Mouse (Mus musculus) skeletal muscle tissue, adult 2 months (tissue): ENCODE measurements at regions not wholly inside any gene's neighbourhood (a gene's known extent, or its start where the extent isn't known, plus 50 kb on each side); places are given as distances from the start of the nearest gene placed in this dataset.
"Not testable (repeated sequence)": the region's sequence is repeated elsewhere in the genome, so short reads cannot be mapped to it uniquely, and the experiment has no call there.

Source experiments
- DNase-seq: peaks from one replicate; pipeline ENCODE4 v3.0.0-alpha.2; 2012; ENCODE audit warnings: low read depth, low spot score

DNA sequence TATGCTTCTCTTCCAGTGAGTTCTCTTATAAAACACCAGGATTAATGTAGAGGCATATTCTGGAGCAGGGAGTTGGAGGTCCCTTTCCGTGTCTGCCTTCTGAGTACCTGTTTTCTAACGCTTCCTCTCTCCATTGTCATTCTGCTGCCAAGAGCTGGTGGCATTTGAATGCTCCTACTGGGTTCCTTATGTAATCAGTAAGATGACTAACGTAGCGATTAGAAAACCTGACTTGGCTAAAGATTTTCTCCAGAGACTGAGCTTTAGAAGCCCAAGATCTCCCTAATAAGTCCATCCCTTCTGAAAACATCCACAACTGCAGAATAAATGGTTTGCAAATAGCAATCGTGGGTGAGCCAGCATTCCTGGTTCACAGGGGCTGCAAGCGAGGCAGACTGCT, 174.5 kb downstream of the Dhx15 start:
- no peak for DNase-seq

DNA sequence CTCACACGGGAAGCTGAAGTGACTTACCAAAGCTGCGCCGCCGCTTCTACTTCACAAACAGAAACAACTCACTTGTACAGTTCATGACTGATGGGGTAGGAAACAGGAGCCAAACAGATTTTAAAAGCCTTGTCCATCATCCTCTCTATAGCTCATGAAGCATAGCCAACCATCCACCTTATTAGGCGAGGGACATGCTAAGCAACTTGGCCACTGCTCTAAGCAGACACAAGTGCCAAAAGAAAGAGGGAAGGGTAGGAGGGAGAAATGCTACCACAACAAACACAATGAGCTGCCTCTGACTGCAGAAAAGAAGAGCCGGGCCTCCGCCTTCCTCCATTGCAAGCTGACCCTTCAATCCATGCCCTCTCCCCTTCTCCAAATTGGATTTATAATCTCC, 179.9 kb downstream of the Dhx15 start:
- no peak for DNase-seq

- no peak for DNase-seq
Measured at GRCm38 (mm10) chr5:52008942-52009341, 181.4 kb downstream of the Dhx15 start.

DNA sequence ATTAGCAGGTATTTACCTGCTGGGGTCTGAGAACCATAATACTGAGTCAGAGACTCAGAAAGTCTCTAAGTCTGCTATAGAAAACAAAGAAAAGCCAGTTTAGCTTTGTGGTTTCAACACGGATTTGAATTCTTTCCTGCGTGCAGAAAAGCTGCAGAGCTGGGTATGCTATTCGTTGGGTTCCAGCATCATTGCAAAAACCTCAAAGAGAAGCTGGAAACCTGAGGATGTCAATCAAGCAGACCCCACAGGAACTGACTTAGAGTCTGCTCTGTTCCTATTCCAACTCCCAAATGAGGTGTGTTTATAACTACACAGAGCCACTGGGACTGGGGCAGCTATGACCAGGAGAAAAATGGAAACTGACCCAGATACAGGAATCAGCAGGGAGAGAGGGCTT, 183.5 kb downstream of the Dhx15 start:
- DNase-seq = no peak

DNA sequence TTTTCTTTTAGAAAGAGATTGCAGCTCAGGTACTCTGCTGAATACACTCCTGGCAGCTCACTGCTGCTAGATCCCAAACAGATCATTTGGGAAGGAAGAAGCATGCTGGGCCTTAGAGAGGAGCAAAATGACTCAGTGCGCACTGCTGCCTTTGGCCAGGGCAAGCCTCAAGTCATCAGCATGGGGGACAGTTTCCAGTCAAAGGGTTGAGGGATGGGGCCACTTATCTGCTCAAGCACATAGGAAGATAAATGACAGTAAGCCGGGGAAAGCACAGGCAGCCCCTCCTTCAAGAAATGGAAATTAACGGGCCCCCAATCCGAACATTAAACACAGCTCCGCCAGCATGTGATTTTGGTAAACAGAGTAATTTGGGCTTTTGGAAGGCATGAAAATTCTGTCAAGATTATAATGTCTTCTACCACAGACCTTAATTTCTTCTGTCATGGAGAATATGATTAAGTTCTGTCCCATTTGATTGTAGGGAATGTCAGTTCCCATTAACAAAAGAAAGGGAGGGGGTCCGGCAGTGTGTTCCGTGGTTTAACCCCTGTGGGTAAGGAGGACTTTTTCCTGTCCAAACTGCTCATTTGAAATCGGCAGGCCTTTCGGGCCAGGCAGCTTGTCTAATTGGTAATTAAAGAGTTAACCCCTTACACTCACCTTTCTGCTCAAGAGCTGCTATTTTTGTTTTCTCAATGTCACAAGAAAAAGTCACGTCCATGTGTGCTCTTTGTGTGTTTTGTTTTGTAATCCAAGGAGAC, 199.3 kb downstream of the Dhx15 start:
- DNase-seq = no peak

DNA sequence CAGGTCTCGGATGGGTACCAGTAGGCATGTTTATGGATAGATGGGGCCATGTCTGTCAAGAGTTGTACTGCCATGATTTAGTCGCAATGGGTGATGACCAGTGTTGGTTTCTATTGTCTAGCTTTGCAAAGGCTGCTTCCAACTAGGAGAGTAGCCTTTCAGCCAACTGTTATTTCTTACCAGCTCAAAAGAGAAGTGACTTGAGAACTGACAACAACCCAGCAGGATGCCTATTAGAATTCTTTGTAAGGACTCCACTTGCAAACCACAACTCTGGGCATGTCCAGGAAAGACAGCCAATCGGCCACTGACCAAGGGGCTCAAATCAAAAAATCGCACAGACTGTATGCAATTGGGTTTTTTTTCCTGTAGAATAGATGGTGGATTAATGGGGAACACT, 200.9 kb downstream of the Dhx15 start:
- no peak for DNase-seq

- DNase-seq = no peak
Measured at GRCm38 (mm10) chr5:51988913-51989312, 201.4 kb downstream of the Dhx15 start.

- no peak for DNase-seq
Measured at GRCm38 (mm10) chr5:51984966-51985365, 205.3 kb downstream of the Dhx15 start.

DNA sequence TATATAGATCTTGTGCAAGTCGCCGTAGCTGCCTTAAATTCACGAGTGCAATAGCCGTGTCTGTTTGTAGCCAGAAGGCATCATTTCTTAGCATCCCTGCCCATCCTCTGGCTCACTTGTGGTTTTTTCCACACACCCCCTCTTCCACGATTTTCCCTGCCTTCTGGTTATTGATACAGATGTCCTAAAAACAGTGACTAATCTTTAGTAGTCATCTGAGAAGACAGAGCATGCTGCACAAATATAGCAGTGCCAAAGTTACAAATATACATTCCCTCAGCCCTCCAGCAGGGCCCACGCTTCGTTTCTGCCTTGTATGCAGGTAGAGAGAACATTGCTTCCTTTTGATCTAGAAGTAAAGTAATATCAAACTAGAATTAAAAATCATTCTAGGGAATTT, 207.5 kb downstream of the Dhx15 start:
- no peak for DNase-seq

DNA sequence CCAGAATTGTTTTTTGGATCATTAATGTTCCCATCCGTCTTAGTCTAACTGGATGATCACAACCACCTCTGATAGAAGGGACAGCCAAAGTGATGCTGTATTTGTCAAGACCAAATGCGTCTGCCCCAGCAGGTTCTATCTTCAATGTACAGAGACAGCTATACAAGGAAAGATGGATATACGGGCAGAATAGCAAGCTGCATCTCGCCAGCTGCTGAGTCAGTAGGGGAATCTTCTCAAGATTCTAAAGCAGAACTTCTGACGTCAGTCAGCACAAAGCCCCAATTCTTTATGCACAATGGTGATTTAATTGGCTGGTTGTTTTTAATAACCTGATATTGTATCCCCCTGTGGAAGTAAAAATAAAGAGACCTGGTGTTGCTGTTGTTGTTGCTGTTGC, 209.4 kb downstream of the Dhx15 start:
- no peak for DNase-seq

- no peak for DNase-seq
Measured at GRCm38 (mm10) chr5:51952499-51952898, 237.8 kb downstream of the Dhx15 start.

GRCm38 (mm10) chr5:51949996-51950395, 240.3 kb downstream of the Dhx15 start:
- no peak for DNase-seq

DNA sequence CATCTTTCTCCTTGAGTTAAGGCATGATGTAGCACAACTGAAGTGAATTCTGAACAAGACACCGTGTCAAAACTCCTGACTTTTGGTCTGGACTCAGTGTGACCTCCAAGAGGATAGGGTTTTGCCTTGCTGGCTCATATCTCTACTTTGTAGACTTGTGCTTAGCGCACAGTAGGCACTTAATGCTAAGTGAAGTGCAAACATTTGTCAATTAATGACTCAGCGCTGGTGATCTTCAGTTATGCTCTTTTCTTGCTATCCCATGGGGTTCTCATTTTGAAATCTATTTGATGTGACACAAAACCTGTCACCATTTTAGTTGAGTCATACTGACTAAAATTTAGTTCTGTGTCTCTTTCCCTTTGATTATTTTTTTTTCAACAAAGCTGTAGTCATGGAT, 244.3 kb downstream of the Dhx15 start:
- no peak for DNase-seq

GRCm38 (mm10) chr5:51941925-51942291, 248.4 kb downstream of the Dhx15 start:
- DNase-seq = not testable (repeated sequence)

DNA sequence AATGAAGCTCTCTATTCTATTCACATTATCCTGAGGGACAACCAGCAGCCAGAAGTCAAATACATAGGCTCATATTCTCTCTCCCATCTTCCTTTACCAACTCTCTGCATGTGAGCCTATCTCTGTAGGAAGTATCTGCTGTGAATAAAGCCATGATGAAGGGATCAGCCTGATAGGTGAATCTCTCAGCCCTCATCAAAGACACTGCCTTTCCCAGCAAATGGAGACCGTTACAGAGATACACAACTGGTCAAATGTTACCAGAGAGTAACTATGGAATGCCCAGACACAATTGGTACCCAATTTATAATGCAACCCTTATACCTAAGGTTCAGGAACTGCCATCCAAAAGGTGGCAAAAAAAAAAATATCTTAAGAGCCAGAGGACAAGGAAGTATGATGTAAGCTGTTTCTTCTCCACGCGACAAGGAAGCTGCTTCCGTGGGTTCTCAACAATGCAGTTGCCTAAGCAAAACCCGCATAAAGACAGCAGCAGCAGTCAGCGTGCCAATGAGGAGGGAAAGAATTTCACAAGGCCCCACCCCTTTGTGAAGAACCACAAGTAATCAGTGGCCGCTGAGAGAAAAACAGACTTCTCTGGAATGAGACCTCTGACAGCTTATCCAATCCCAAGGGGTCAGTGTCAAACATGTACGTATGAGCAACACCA, 248.9 kb downstream of the Dhx15 start:
- no peak for DNase-seq

DNA sequence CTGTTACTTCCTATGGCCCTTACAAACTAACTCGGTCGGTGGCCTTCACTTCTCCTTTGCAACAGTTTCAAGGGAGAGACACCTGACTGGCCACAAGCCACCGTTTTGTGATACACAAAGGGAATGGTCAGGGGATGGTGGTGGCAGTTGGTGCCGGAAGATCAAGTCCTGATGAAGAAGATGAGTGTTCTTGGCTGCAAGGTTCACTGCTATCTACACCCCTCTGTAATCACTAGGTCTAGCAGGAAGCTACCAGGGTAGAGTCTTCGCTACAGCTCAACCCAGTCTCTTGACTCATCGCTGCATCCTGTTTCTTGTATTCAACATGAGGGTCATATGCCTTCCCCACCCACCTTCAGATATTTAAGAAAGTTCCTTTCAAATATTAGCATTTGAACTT, 251.5 kb downstream of the Dhx15 start:
- no peak for DNase-seq

DNA sequence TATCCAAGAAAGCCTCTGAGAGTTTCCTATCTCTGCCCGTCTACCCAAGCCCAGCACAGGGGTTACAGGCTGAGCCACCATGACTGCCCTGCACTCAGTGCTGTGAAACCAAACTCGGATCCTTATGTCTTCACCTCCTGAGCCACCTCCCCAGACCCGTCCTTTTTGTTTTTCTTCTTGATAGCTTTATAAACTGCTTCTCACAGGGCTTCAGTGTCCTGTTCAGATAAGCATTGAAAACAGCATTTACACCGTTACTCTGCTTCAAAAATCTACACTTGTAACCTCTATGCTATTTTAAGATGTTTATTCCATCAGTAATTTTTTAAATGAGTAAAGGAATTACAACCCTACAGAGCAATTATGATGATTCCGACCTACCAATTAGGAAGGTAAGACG, 253.0 kb downstream of the Dhx15 start:
- no peak for DNase-seq

DNA sequence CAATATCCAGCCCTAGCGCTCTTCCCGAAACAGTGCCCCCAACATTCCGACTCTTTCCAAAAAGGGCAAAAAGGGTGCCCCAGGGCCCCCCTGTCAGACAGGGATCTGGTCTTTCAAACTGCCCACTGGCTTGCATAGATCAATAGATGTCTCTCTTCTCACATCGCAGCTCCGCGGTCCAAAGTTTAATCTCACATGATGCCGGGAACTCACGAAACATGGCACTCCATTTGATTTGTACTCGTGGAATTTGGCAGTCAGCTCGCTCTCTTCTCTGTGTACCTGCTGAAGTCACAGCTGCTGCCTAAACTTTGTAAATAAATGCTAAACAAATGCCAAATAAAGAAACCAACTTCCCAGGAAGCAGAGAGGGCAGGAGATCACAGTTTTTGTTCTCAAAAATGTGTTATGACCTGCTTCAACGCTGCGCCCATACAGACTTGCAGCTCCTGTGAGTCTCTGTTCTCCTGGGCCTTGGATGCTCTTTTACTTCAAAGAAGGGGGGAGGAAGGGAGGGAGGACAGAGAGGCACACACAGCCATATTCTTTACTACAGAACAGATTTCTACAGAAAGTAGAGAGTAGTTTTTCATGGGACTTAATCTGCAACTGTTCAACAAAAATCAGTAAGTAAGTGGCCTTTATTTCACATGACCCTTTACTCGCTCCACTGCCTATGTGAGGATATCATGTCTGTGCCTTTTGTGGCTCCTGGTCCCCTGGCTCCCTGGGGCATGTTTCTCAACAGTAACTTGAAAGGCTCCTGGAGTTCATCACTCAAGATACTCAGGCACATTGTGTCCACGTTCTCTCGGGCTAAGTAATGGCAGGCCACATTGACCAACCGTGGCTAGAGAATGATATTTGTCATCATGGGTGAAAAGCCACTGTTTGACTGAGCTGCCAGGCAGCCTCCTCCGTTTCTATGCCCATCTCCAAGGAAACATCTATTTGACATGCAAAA, 254.6 kb downstream of the Dhx15 start:
- no peak for DNase-seq

DNA sequence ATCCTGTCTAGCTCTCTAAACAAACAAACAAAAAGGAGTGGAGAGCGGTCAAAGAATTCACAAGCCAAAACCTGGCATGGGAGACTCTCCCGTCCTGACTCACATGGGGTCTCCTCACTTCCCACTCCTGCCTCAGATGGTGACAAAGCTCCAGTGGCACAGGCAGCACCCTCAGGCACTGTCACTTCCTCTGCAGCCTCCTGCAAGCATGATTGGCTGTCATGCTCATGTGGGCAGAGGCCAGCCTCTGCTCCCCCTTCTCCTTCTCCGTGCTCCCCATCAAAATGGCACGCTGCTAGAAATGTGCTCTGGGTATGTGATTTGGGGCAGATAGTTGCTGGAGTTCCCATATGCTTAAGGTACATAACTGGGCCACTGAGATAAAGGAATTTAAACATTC, 255.4 kb downstream of the Dhx15 start:
- no peak for DNase-seq

DNA sequence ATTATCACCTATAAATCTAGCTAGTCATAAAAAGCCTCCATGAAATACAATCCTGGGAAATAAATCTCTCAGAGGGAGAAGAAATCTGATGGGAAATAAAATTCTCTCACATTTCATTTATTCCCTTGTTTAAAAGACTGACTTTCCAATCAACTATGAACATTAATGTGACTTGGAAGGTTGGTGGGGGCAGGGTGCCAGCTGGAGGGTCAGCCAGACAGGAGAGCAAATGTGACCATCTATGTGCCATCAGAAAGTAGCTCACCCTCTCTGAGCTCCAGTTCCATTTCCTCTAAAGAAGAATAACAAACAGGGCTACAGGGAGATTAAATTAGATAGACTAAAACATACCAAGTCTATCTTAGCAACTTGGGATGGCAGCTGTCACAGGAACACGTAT, 257.0 kb downstream of the Dhx15 start:
- no peak for DNase-seq

GRCm38 (mm10) chr5:51930416-51930815, 259.9 kb downstream of the Dhx15 start:
- no peak for DNase-seq

DNA sequence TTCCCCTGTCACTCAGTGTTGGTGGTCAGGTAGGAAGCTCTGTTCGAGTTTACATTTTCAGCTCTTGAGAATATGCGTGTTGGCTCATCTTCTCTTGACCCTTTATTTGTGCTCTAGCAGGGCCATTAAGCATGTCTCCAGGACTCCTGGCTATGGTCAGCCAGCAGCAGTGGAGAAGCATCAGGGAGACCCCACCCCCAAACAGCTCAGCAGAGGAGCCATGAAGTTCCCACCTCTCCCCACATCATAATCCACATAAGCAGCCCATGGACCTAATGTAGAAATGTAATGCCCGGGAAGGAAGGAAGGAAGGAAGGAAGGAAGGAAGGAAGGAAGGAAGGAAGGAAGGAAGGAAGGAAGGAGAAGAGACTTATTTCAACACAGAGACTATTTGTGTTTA, 261.5 kb downstream of the Dhx15 start:
- DNase-seq = no peak
